Mouse (Mus musculus): ENCODE measurements around the gene P2rx4.

The P2rx4 gene

GRCm38 (mm10) chr5:122703574-122703973 is 3.8 kb upstream of the P2rx4 start:
- DNase-seq (ENCODE audit: low read depth, low spot score) = no peak

GRCm38 (mm10) chr5:122704571-122704970 is 2.8 kb upstream of the P2rx4 start:
- DNase-seq (ENCODE audit: low read depth, low spot score) = no peak

- DNase-seq (ENCODE audit: low read depth, low spot score) = no peak
Measured at GRCm38 (mm10) chr5:122705174-122705573, 2.2 kb upstream of the P2rx4 start.

- DNase-seq (ENCODE audit: low read depth, low spot score) = no peak
Measured at GRCm38 (mm10) chr5:122706917-122707275, 448 bp upstream of the P2rx4 start.

- DNase-seq (ENCODE audit: low read depth, low spot score) = no peak
Measured at GRCm38 (mm10) chr5:122708819-122709218, 1.5 kb downstream of the P2rx4 start.

- DNase-seq (ENCODE audit: low read depth, low spot score) = no peak
Measured at GRCm38 (mm10) chr5:122715723-122716122, 8.4 kb downstream of the P2rx4 start.

GRCm38 (mm10) chr5:122716793-122717192 is 9.4 kb downstream of the P2rx4 start:
- no peak for DNase-seq (ENCODE audit: low read depth, low spot score)

- no peak for DNase-seq (ENCODE audit: low read depth, low spot score)
Measured at GRCm38 (mm10) chr5:122718400-122718799, 11.1 kb downstream of the P2rx4 start.

GRCm38 (mm10) chr5:122719168-122719567 is 11.8 kb downstream of the P2rx4 start:
- DNase-seq (ENCODE audit: low read depth, low spot score) = no peak

GRCm38 (mm10) chr5:122725453-122725852 is 18.1 kb downstream of the P2rx4 start:
- no peak for DNase-seq (ENCODE audit: low read depth, low spot score)

- DNase-seq (ENCODE audit: low read depth, low spot score) = peak; percentile 95
Measured at GRCm38 (mm10) chr5:122726068-122726467, 18.7 kb downstream of the P2rx4 start.

- no peak for DNase-seq (ENCODE audit: low read depth, low spot score)
Measured at GRCm38 (mm10) chr5:122726595-122726994, 19.3 kb downstream of the P2rx4 start.

GRCm38 (mm10) chr5:122727096-122727495 is 19.8 kb downstream of the P2rx4 start:
- DNase-seq (ENCODE audit: low read depth, low spot score) = peak; percentile 80

- DNase-seq (ENCODE audit: low read depth, low spot score) = no peak
Measured at GRCm38 (mm10) chr5:122730776-122731175, 23.4 kb downstream of the P2rx4 start.

- peak; percentile 64 for DNase-seq (ENCODE audit: low read depth, low spot score)
Measured at GRCm38 (mm10) chr5:122731321-122731720, 24.0 kb downstream of the P2rx4 start.

GRCm38 (mm10) chr5:122731991-122732673 is 24.8 kb downstream of the P2rx4 start:
- peak; percentile 54 for DNase-seq (ENCODE audit: low read depth, low spot score)

- DNase-seq (ENCODE audit: low read depth, low spot score) = no peak
Measured at GRCm38 (mm10) chr5:122733881-122734280, 26.5 kb downstream of the P2rx4 start.

GRCm38 (mm10) chr5:122735853-122736252 is 28.5 kb downstream of the P2rx4 start:
- no peak for DNase-seq (ENCODE audit: low read depth, low spot score)

- no peak for DNase-seq (ENCODE audit: low read depth, low spot score)
Measured at GRCm38 (mm10) chr5:122736761-122737160, 29.4 kb downstream of the P2rx4 start.

GRCm38 (mm10) chr5:122743880-122744422 is 36.6 kb downstream of the P2rx4 start:
- no peak for DNase-seq (ENCODE audit: low read depth, low spot score)

- DNase-seq (ENCODE audit: low read depth, low spot score) = no peak
Measured at GRCm38 (mm10) chr5:122747950-122748349, 40.6 kb downstream of the P2rx4 start.

- no peak for DNase-seq (ENCODE audit: low read depth, low spot score)
Measured at GRCm38 (mm10) chr5:122754477-122754876, 47.1 kb downstream of the P2rx4 start.

- no peak for DNase-seq (ENCODE audit: low read depth, low spot score)
Measured at GRCm38 (mm10) chr5:122755620-122756019, 48.3 kb downstream of the P2rx4 start.

- no peak for DNase-seq (ENCODE audit: low read depth, low spot score)
Measured at GRCm38 (mm10) chr5:122756144-122756543, 48.8 kb downstream of the P2rx4 start.

All from brain, adult 2 months (tissue).